Mouse (Mus musculus): ENCODE measurements around the gene Tmem160.

Tmem160 gene

DNA sequence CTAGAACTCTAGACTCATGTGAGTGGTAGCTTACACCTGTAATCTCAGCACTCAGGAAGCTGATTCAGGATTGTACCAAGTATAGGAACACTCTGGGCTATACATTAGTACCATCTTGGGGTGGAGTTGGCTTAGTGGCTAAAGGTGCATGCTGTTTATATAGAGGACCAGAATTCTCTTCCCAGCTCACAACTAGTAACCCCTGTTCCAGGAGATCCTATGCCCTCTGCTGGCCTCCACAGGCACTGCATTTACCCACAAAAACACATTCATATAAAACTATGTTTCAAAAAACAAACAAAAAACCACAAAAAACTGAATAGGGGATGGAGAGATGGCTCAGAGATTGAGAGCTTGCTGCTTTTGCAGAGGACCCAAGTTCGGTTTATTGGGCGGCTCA is 40.8 kb downstream of the Tmem160 start:
- no peak for DNase-seq

DNA sequence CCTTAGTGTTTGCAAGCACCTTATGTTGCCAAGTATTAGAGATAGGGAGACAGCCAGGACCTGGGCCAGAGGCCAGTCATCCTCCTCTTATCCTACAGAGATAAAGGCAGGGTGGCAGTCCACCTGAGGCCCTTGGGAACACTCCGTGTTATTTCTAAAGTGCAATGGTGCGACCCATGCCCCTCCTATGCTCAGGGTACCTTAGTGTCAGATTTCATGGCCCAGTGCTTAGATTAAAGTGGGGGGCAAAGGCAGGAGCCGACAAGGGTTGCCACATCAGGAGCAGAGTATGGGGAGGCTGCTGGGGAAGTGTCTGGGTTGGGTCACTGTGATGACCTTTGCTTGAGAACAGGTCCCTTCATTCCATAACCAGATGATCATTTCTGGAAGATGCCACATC is 43.7 kb downstream of the Tmem160 start:
- no peak for DNase-seq

DNA sequence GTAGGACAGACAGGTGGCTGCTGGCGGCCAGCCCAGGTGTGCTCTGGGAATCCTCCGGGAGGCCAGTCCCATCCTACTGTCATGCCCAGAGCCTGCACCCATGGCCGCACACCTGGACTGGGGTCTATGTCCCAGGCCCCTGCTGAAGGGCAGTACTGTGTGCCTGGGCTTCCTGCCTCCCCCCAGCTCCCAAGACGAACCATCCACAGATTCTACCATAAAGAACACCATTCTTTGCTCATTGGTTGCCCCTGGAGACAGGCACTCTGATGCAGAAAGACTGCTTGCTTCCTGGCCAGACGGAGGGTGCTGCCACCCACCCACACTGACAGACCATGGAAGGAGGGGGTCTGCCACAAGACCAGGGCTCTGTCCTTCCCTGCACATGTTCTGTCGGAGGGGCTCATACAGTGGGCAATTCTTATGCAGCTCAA is 47.1 kb downstream of the Tmem160 start:
- DNase-seq: no peak

DNA sequence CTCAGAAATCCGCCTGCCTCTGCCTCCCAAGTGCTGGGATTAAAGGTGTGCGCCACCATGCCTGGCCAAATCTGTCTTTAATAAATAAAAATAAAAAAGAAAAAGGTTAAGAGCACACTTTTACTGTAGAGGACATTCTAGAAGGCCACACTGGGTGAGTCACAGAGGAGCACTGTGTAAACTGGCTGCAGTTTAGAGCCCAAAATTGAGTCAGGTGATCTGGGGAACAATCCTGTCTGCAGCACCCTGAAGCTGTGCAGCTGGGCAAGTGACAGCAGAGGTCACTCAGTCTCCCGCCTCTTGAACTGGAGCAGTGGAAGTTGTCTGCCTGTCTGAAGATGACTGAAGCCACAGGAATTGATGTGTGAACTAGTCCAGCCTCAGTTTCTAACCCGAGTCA is 49.0 kb downstream of the Tmem160 start:
- DNase-seq: no peak

DNA sequence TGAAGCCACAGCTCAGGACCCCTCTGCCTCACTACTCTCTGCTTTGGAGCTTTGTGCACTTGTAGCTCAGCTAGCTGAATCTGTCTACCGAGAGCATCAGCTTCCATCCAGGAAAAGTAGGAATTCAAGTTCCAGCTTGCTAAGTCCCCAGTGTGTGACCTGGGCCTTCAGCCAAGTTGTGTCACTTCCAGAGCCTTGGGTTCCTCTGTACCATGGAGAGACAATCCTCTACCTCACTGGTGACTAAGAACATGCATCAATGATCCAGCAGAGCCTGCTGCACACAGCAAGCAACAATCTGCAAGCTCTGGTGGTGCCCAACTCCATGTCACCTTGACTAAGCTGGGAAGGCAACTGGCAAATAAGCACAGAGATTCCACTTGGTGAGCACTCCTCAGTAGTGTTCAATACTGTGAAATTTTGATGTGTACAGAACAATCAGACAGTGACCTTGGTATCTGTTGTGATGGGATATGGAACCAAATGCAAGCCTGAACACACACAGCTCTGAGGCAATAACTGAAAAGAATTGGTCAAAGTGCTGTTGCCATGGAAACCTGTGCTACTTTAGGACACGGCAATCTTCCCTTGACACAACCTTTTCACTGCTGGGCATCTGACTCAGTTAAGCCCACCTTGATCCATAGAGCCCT is 52.1 kb downstream of the Tmem160 start:
- no peak for DNase-seq
